Mouse (Mus musculus) regulatory T cell (primary cell): ENCODE measurements around the gene Glrx.
"Not testable (repeated sequence)": the region's sequence is repeated elsewhere in the genome, so short reads cannot be mapped to it uniquely, and the experiment has no call there.

Experiments
- in situ Hi-C: fragments of 300-600 bp; cut with MboI, MseI; formaldehyde crosslinking; loops from one replicate; pipeline ENCODE4 v1.15.1; 2025; ENCODE audit warnings: high pct_unique_total_duplicates

Glrx gene

DNA sequence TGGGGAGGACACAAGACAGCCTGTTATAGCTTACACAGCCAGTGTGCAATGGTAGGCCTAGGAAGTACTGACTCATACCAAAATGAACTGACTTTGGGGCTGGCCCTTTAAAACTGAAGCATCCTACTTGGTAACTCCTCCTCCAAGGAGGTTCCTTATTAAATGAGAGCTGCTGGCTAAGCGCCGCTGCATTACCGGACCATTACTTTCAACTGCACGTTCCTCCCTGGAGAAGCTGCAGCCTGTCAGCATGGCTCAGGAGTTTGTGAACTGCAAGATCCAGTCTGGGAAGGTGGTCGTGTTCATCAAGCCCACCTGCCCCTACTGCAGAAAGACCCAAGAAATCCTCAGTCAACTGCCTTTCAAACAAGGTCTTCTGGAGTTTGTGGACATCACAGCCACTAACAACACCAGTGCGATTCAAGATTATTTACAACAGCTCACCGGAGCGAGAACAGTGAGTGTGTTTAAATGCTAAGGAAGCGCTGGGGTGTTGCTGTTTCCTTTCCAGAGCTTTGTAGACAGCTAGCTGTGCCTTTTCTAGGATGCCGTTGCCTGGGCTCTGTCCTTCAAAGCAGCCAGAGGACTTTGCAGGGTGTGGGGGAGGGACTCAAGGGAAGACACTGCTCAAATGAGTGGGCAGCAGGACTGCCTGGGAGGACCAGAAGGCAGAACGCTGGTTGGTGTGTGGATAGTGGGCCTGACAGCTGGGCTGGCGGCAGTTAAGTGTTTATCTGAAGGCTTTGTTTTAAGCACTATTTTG lies at the start of gene Glrx:
Gene Glrx (plus strand): TSS at position 150 of the 763 bp plus-strand sequence.
- in situ Hi-C loops, result loop anchor here (25.0 kb wide), 1 partner anchor 1478 kb away; the partner anchor contains the start of genes Ccdc127, Lrrc14b and Sdha

DNA sequence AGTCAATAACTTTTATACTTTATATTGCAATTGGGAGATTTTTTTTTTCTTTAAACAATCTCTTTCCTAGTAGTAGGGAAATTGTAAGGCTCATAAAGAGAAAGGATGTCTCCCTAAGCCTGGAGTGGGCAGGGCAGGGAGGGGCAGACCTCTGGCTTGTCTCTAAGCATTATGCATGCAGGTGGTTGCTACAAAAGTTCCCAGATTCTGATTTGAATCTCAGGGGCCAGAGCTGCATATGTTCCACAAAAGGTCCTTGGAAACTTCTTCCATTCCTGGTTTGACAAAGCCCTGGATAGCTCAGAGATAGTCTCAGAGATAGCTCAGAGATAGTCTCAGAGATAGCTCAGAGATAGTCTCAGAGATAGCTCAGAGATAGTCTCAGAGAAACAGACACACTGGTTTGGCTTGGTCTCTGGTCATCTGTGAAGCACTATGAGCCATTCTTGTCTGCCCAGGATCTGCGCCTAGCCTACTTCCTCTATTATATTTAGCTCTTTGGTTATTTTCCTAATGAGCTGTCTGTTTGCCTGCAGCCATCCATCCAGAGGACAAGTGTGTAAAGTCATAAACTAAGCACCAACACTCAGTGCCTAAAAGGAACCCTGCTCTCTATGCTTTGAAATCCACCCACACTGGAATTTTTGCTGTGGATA lies 49.0 kb upstream of the Glrx start:
- in situ Hi-C loops, result loop anchor here (5.0 kb wide), 1 partner anchor 83 kb away; the partner anchor contains the start of gene Ell2

DNA sequence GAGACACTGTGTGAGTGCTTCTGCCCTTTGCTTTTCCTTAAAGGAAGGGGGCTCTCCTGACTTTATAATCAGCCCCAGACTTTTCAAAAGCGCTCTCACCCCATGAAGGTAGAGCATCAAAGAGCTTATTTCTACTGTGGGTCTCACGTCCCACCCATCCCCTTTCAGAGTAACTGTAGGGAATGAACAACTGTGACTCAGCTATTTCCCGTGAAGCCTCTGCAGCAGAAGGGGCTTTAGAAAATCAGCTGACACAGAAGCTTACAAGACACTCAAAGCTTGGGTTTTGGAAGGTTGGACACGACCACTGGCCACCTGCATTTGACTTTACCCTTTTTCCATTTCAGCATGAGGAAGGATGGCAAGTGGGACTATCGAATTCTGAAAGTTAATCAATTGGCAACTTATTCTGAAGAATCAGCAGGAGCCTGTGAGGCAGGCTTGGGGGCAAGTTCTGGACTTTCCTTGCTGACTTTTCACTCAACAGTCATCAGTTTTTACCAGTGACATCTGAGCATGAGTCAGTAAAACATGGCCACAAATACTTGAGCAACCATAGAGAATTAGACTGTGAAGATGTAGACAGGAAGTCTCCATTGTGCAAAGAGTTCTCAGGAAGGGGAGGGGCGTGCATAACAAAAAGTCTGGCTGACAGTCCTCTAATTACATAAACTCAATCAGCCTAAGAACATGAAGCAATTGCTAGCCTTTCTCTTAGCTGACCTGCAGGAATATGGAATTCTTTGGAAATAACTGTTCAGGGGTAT lies 45.6 kb upstream of the Glrx start:
- in situ Hi-C loops, result loop anchor here (5.0 kb wide), 1 partner anchor 87 kb away; the partner anchor contains the start of gene Ell2

DNA sequence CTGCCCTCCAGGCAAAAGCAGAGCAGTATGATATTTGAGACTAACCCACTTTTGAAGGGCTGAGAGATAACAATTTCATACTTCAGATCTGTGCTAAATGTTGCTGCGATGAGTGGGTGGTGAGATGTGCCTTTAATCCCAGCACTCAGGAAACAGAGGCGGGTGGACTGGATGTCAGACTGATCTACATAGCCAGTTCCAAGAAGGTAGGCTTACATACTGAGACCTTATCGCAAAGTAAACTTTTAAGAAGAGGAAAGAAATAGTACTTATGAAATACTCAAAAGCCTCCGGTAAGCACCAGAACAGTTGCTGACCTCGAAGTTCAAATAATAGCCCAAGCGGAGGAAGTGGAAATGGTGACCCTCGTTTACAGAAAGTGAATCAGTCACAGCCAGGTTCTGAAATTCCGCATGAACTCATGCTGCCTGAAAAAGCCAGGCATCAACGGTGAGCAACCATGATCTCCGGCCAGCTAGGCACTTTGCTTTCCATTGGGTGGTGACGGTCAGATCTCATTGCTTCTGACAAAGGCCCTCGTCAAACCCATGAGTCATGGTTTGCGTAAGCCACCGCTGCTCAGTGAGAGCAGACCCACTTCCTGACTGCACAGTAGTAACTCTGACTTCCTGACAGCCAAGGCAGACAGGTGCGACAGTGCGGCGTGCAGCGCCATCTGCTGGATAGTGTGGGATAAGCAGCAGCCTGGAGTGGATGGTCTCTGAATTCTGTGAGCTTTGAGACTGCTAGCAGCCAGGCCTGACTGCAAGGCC lies 42.1 kb upstream of the Glrx start:
- in situ Hi-C loops, result loop anchor here (5.0 kb wide), 1 partner anchor 570 kb away; no protein-coding TSS in a partner anchor

- in situ Hi-C loops, result loop anchor here (5.0 kb wide), 1 partner anchor 571 kb away; no protein-coding TSS in a partner anchor
Observed at GRCm38 (mm10) chr13:75798413-75799302, 41.0 kb upstream of the Glrx start.

DNA sequence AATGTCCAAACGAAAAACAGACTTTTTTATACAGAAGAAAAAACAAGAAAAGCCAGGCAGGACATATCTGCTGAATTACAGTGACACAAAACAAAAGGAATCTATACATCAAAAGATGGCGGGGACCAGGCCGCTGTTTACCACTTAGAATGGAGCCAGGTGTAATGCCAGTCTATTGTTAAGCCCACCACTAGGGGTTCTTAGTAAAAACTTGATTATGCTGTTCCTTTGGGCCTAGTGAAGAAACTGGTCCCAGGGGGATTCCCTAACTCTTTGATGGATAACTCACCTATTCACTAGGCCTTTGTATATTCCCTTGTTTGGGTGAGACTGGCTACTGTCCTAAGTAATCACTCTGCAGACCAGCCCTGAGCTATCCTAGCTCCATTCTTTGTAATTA lies 40.2 kb upstream of the Glrx start:
- in situ Hi-C loops, result loop anchor here (5.0 kb wide), 1 partner anchor 572 kb away; no protein-coding TSS in a partner anchor

DNA sequence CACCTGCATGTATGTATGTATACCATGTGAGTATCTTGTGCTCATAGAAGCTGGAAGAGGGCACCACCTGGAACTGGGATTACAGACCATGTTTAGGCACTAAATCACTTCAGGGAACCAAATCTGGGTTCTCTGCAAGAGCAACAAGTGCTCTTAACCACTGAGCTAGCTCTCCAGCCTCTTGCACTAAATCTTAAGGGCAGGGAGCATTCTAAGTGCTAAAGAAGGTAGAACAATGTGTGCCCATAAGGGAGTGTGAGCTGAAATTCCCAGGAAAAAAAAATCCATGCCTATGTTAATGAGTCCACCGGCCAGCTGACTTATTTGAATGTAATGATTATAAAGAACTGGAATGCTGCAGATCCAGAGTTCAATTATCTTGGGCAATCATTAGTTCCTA lies 31.7 kb upstream of the Glrx start:
- in situ Hi-C loops, result no loop called here

- in situ Hi-C loops, result loop anchor here (10.0 kb wide), 1 partner anchor 55 kb away; no protein-coding TSS in a partner anchor
Observed at GRCm38 (mm10) chr13:75809957-75810356, 29.7 kb upstream of the Glrx start.

DNA sequence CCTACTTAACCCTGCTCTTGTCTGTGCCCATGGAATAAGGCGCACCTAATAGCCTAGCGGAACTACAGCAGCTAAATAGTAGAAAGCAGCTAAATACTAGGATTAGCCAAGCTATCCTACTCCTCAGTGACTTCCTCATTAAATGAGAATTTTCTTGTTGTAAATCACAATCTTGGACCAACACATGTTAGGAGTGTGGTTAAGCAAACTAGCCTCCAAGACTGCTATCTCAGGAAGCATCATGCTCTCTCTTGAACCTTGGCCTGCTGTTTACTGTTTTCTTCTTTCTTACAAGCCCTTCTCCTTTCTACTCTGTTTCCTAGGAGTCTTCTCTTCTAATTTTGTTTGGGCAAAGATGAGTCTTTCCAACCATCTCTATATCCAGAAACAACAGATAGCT lies 22.5 kb upstream of the Glrx start:
- in situ Hi-C loops, result loop anchor here (10.0 kb wide), 1 partner anchor 48 kb away; no protein-coding TSS in a partner anchor

- in situ Hi-C loops, result loop anchor here (10.0 kb wide), 1 partner anchor 46 kb away; no protein-coding TSS in a partner anchor
Observed at GRCm38 (mm10) chr13:75818486-75818885, 21.2 kb upstream of the Glrx start.

DNA sequence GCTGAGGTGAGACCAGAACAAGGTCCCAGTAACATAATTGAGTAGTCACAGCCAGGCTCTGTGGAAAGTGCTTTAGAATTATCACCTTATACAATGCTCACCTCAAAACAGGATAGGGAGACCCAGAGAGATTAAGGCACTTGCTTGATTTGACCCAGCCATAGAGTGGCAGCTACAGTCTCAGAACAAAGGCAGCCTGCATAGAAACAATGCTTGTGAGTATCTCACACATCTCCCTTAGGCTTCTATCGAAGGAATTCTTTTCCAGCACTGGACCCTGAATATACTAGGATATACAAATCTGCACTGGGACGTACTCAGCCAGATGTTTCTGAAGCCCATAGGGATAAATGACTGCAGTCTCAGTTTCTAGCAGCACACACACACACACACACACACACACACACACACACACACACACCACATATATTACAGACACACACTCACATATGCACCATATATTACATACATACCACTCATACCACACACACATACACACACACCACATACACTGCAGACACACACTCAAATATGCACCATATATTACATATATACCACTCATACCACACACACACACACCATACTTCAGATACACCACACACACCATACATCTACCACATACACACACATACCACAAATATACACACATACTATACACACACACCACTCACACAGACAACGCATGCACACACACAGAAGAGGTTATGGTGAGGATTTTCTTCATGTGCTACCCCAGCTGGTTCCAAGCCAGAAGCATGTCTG lies 20.5 kb upstream of the Glrx start:
- in situ Hi-C loops, result loop anchor here (10.0 kb wide), 1 partner anchor 46 kb away; no protein-coding TSS in a partner anchor

DNA sequence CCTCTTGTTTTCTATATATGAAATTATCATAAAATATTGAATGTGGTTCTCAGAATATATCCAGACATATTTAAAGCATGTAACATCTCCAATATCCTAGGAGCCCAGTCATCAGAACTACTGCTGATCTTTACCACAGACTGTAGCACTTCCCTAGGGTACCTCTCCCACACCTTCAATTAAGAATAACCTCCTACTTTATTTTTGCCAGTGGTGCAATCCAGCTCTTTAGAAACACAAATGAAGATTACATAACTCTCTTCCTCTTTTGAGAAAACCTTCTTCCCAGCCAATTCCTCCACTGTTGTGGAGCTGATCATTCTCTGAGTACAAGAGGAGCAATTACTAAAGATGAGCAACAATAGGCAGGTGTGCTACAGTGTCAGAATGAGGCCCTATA lies 19.8 kb upstream of the Glrx start:
- in situ Hi-C loops, result loop anchor here (10.0 kb wide), 1 partner anchor 45 kb away; no protein-coding TSS in a partner anchor

DNA sequence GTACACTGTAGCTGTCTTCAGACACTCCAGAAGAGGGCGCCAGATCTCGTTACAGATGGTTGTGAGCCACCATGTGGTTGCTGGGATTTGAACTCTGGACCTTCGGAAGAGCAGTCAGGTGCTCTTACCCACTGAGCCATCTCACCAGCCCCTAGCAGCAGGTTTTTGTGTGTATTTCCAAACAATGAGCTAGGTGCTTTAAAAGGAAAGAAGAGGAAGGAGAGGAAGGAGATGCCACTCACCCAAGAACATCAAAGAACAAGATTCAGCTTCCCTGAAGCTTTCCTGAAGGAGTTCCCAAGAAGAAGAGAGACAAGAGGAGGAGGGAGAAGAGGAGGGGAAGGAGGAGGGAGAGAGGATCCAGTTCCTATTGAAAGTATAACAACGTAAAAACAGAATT lies 17.3 kb upstream of the Glrx start:
- in situ Hi-C loops, result not testable (repeated sequence)

DNA sequence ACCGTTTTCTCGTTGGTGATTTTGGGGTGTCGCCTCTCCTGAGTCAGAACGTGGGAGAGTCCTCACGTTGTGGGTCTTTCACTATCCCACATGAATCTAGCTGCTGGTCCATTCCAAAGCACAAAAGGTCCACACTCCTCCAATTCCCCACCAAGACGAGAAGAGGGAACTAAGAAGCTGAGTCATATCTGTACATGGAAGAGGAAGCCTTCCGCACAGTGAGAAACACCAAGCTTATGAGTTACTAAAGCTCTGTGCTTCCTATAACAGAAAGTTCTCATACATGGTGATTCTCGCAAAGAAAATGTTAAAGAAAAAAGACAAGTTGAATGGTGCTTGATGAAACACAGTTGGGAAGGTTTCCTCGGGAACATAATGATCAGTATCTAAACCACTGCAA lies 16.5 kb upstream of the Glrx start:
- in situ Hi-C loops, result no loop called here

DNA sequence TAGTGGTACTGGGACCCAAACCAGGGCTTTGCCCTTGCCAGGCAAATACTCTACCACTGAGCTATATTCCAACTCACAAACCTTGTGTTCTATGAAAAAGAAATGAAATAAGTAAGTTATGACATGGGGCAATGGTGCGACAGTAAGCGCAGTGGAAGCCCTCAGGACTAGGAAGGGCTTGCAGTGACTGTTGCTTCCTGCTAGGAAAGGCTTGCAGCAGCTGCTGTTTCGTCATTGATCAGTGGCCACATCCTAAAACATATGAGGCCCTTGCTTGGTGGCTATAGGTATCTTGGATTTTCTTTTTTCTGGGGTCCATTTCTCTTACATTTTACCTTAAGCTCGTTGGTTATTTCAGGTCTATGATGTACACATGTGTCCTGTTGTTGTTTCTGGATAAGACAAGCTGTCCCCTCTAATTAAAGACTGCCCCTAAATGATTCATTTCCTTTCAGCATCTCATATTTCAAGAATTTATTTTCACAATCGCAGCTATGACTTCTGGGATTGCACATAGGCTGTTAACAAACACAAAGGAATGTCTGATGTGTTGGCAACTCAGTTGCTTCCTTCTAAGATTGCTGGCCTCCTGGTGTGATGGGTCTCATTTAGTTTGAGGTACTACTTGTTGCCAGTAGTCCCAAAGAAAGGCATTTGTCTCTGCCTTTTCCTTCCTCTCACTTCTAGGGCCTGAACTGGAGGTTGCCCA lies 14.9 kb upstream of the Glrx start:
- in situ Hi-C loops, result loop anchor here (25.0 kb wide), 1 partner anchor 1462 kb away; the partner anchor contains the start of genes Ccdc127, Lrrc14b and Sdha

GRCm38 (mm10) chr13:75825388-75825787 lies 14.3 kb upstream of the Glrx start:
- in situ Hi-C loops, result loop anchor here (25.0 kb wide), 1 partner anchor 1463 kb away; the partner anchor contains the start of genes Ccdc127, Lrrc14b and Sdha

DNA sequence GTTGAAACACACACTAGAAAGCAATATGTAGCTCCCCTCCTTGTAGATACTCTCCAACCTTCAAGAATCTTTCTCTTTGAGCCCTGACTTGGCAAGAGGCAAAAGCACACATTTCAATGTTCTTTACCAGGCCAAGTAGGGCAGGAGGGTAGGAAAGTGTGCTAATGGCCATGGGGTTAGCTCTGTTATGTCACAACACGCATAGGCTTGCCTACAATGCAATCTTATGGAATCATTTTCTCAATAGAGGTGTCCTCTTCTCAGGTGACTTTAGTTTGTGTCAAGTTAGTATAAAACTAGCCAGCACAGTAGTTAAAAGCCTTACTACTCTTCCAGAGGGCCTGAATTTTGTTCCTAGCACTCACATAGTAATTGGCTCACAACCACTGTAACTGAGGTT lies 9.0 kb upstream of the Glrx start:
- in situ Hi-C loops, result loop anchor here (25.0 kb wide), 1 partner anchor 1468 kb away; the partner anchor contains the start of genes Ccdc127, Lrrc14b and Sdha

DNA sequence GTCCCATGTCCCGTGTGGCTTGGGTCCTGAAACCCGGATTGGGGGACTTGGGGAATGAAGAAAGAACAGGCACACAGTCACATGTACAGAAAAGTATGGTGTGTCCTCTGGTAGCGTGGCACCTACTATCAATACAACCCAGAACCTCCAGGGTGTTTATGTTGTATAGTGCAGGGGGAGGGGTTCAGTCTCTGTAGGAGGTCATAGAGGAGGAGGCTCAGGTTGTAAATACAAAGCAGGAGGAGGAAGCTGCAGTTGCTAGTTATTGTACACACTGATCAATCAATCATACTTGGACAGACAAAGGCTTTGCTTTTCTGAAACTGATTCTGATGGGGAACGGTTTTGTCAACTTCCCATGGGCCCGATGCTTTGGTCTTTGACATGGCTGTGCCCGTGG lies 8.0 kb upstream of the Glrx start:
- in situ Hi-C loops, result loop anchor here (25.0 kb wide), 1 partner anchor 1469 kb away; the partner anchor contains the start of genes Ccdc127, Lrrc14b and Sdha
